Comparison of ENCODE assay signal across 18 mouse cellular contexts in the genomic region with DNA sequence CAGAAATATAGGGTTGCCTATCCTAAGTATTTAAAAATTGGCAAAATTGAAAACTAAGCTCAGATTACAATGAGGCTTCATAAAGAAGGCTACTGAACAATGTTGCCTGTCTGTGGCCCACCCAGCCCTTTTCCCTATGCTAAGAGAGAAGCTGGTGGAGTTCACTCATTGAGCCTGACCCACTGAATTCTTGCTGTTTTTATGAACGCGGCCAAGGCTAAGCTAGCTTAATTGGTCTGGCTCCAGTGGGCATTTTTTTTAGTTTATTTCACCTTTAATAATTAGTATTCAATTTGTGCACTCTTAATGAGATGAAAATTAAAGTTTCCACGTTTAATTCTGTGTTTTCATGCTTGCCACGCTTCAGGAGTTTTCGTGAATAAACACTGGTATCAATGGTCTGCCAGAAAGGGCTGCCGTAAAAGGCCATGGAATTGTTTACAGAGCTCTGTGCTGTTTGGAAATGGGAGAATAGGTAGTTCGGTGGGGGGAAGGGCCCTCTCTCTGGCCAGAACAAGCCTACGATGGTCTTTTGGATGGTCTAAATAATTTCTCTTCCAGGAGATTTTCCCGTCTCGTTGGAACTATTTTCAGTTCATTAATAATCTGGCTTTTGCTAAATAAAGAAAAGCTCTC.
DNase-seq lines count a peak whose midpoint lies in the region; ATAC-seq and TF ChIP-seq lines count a peak whose summit lies in the region.
"Had no signal": no experiment of that assay in that cellular context is flagged by ENCODE, and none has a peak within 500 bp of the region (broad histone marks: within the 10 kb centered on the region; RNA-seq: fewer than 3 reads in every experiment).

No protein-coding gene starts in this region.

- WGBS in hindbrain, embryonic 16.5 days = 17% methylated on average over 10 of the region's 10 CpGs
- WGBS in hindbrain, embryonic 13.5 days = 14% methylated on average over 10 of the region's 10 CpGs
- WGBS in midbrain, embryonic 12.5 days = 12% methylated on average over 10 of the region's 10 CpGs
- 13% methylated on average over 10 of the region's 10 CpGs for WGBS in midbrain, embryonic 16.5 days
- 10% methylated on average over 10 of the region's 10 CpGs for WGBS in forebrain, embryonic 11.5 days
- 22% methylated on average over 10 of the region's 10 CpGs for WGBS in hindbrain, postnatal 0 days

- peak; percentile 56; the same call in 1 of the 2 replicates for ATAC-seq in hindbrain, embryonic 16.5 days
- ATAC-seq in hindbrain, embryonic 13.5 days (ENCODE audit: low FRiP score) = no peak
- no peak for ATAC-seq in midbrain, embryonic 12.5 days (ENCODE audit: low FRiP score, low read depth)
- no peak for ATAC-seq in midbrain, embryonic 16.5 days
- ATAC-seq in forebrain, embryonic 11.5 days (replicated peaks; ENCODE audit: low FRiP score) = peak; percentile 68
- no peak for ATAC-seq in hindbrain, postnatal 0 days
- ATAC-seq: inflammation-experienced regulatory T-cells, adult 6 months had no signal

- no peaks in the 10 kb centered on the region for H3K9me3 ChIP-seq in hindbrain, embryonic 16.5 days (ENCODE audit: control insufficient read depth, low read length)
- no peaks in the 10 kb centered on the region for H3K9me3 ChIP-seq in hindbrain, embryonic 13.5 days
- no peaks in the 10 kb centered on the region for H3K9me3 ChIP-seq in midbrain, embryonic 12.5 days
- no peaks in the 10 kb centered on the region for H3K9me3 ChIP-seq in midbrain, embryonic 16.5 days (replicated peaks; ENCODE audit: control insufficient read depth, low read length, poor library complexity, severe bottlenecking)
- no peaks in the 10 kb centered on the region for H3K9me3 ChIP-seq in forebrain, embryonic 11.5 days (ENCODE audit: control insufficient read depth, low read length)
- H3K9me3 ChIP-seq in hindbrain, postnatal 0 days (ENCODE audit: low read length) = no peaks in the 10 kb centered on the region
- H3K9me3 ChIP-seq: embryonic facial prominence, embryonic 12.5 days; heart, embryonic 13.5 days; limb, embryonic 15.5 days; lung, embryonic 15.5 days had no signal

- peaks cover 7% of the 10 kb centered on the region for H3K4me1 ChIP-seq in hindbrain, embryonic 16.5 days (ENCODE audit: control insufficient read depth, insufficient read depth, low read depth, low read length)
- H3K4me1 ChIP-seq in hindbrain, embryonic 13.5 days (replicated peaks) = peaks cover 49% of the 10 kb centered on the region
- peaks cover 49% of the 10 kb centered on the region for H3K4me1 ChIP-seq in midbrain, embryonic 12.5 days
- H3K4me1 ChIP-seq in midbrain, embryonic 16.5 days (ENCODE audit: control insufficient read depth, insufficient read depth, low read length) = peaks cover 20% of the 10 kb centered on the region
- H3K4me1 ChIP-seq in forebrain, embryonic 11.5 days (replicated peaks; ENCODE audit: control insufficient read depth, insufficient read depth, low read length) = peaks cover 3% of the 10 kb centered on the region
- no peaks in the 10 kb centered on the region for H3K4me1 ChIP-seq in hindbrain, postnatal 0 days (ENCODE audit: insufficient read depth, low read length)
- H3K4me1 ChIP-seq: lung, embryonic 15.5 days had no signal

- TF ChIP-seq CTCF in hindbrain, postnatal 0 days (IDR thresholded peaks at IDR 0.05; ENCODE audit: low read depth) = no peak

- H3K27me3 ChIP-seq in hindbrain, embryonic 16.5 days (replicated peaks; ENCODE audit: control insufficient read depth, insufficient read depth, low read length) = peaks cover 31% of the 10 kb centered on the region
- peaks cover 66% of the 10 kb centered on the region for H3K27me3 ChIP-seq in hindbrain, embryonic 13.5 days
- peaks cover 66% of the 10 kb centered on the region for H3K27me3 ChIP-seq in midbrain, embryonic 12.5 days
- peaks cover 13% of the 10 kb centered on the region for H3K27me3 ChIP-seq in midbrain, embryonic 16.5 days (ENCODE audit: control insufficient read depth, insufficient read depth, low read depth, low read length)
- peaks cover 67% of the 10 kb centered on the region for H3K27me3 ChIP-seq in forebrain, embryonic 11.5 days (ENCODE audit: control insufficient read depth, insufficient read depth, low read length)
- H3K27me3 ChIP-seq in hindbrain, postnatal 0 days (ENCODE audit: insufficient read depth, low read length) = peaks cover 18% of the 10 kb centered on the region

- no peaks in the 10 kb centered on the region for H3K36me3 ChIP-seq in hindbrain, embryonic 16.5 days (ENCODE audit: control insufficient read depth, insufficient read depth, low read length)
- H3K36me3 ChIP-seq in hindbrain, embryonic 13.5 days = no peaks in the 10 kb centered on the region
- no peaks in the 10 kb centered on the region for H3K36me3 ChIP-seq in midbrain, embryonic 12.5 days
- H3K36me3 ChIP-seq in midbrain, embryonic 16.5 days (ENCODE audit: control insufficient read depth, insufficient read depth, low read length) = no peaks in the 10 kb centered on the region
- no peaks in the 10 kb centered on the region for H3K36me3 ChIP-seq in forebrain, embryonic 11.5 days (ENCODE audit: control insufficient read depth, insufficient read depth, low read length)
- no peaks in the 10 kb centered on the region for H3K36me3 ChIP-seq in hindbrain, postnatal 0 days (ENCODE audit: insufficient read depth, low read length)
- H3K36me3 ChIP-seq: embryonic facial prominence, embryonic 12.5 days; heart, embryonic 13.5 days; limb, embryonic 15.5 days; lung, embryonic 15.5 days had no signal

- no peak overlapping the region for H3K4me3 ChIP-seq in hindbrain, embryonic 16.5 days (ENCODE audit: low read length)
- no peak overlapping the region for H3K4me3 ChIP-seq in hindbrain, embryonic 13.5 days
- H3K4me3 ChIP-seq in midbrain, embryonic 12.5 days = no peak overlapping the region
- no peak overlapping the region for H3K4me3 ChIP-seq in midbrain, embryonic 16.5 days (ENCODE audit: low read depth, low read length)
- H3K4me3 ChIP-seq in forebrain, embryonic 11.5 days (ENCODE audit: low read depth, low read length) = no peak overlapping the region
- H3K4me3 ChIP-seq in hindbrain, postnatal 0 days (ENCODE audit: low read length) = no peak overlapping the region
- H3K4me3 ChIP-seq: embryonic facial prominence, embryonic 12.5 days; erythroblast, embryonic 14.5 days; limb, embryonic 15.5 days; lung, embryonic 15.5 days had no signal

- H3K9ac ChIP-seq in hindbrain, embryonic 16.5 days (ENCODE audit: low read depth, low read length) = no peak overlapping the region
- no peak overlapping the region for H3K9ac ChIP-seq in hindbrain, embryonic 13.5 days
- no peak overlapping the region for H3K9ac ChIP-seq in midbrain, embryonic 12.5 days (replicated peaks)
- H3K9ac ChIP-seq in midbrain, embryonic 16.5 days (ENCODE audit: low read depth, low read length) = no peak overlapping the region
- no peak overlapping the region for H3K9ac ChIP-seq in forebrain, embryonic 11.5 days (ENCODE audit: low read length)
- no peak overlapping the region for H3K9ac ChIP-seq in hindbrain, postnatal 0 days (replicated peaks; ENCODE audit: low read length)
- H3K9ac ChIP-seq: embryonic facial prominence, embryonic 12.5 days; heart, embryonic 13.5 days; limb, embryonic 15.5 days; lung, embryonic 15.5 days had no signal

- no peak overlapping the region for H3K4me2 ChIP-seq in hindbrain, embryonic 16.5 days (ENCODE audit: low read length)
- H3K4me2 ChIP-seq in hindbrain, embryonic 13.5 days = no peak overlapping the region
- H3K4me2 ChIP-seq in midbrain, embryonic 12.5 days (replicated peaks) = 0 out of 2 replicates have a peak overlapping the region, but pooled peaks have one; percentile 1
- H3K4me2 ChIP-seq in midbrain, embryonic 16.5 days (ENCODE audit: low read length) = no peak overlapping the region
- no peak overlapping the region for H3K4me2 ChIP-seq in forebrain, embryonic 11.5 days (ENCODE audit: low read depth, low read length, severe bottlenecking)
- no peak overlapping the region for H3K4me2 ChIP-seq in hindbrain, postnatal 0 days (ENCODE audit: low read depth, low read length)

- DNase-seq in forebrain, embryonic 11.5 days (ENCODE audit: low spot score) = no peak
- peak; percentile 20 for DNase-seq in hindbrain, postnatal 0 days (ENCODE audit: low spot score)
- no peak for DNase-seq in adrenal gland, adult 18-20 months (ENCODE audit: low spot score in 2 of 2)
- DNase-seq: B cell, adult 2 months; cerebellum, adult 18-20 months; gastrocnemius, postnatal 14 days; right cerebral cortex, adult 18-20 months; thymus, postnatal 4 days had no signal

- no peak overlapping the region for H3K27ac ChIP-seq in hindbrain, embryonic 16.5 days (ENCODE audit: low read depth, low read length)
- no peak overlapping the region for H3K27ac ChIP-seq in hindbrain, embryonic 13.5 days
- 0 out of 2 replicates have a peak overlapping the region, but pooled peaks have one; percentile 25 for H3K27ac ChIP-seq in midbrain, embryonic 12.5 days (replicated peaks)
- no peak overlapping the region for H3K27ac ChIP-seq in midbrain, embryonic 16.5 days (ENCODE audit: low read length)
- no peak overlapping the region for H3K27ac ChIP-seq in forebrain, embryonic 11.5 days (ENCODE audit: low read depth, low read length)
- no peak overlapping the region for H3K27ac ChIP-seq in hindbrain, postnatal 0 days
- H3K27ac ChIP-seq: embryonic facial prominence, embryonic 12.5 days; heart, embryonic 13.5 days; limb, embryonic 15.5 days; lung, embryonic 15.5 days had no signal

Comparison
In these comparisons a context has a peak if more than half of its experiments do, and no peak if none do; other contexts are left out.
1. ATAC-seq: peak in hindbrain, embryonic 16.5 days (single experiment) and forebrain, embryonic 11.5 days (single experiment); none in hindbrain, embryonic 13.5 days (single experiment), midbrain, embryonic 12.5 days (single experiment), midbrain, embryonic 16.5 days (single experiment) and hindbrain, postnatal 0 days (single experiment).